Mouse (Mus musculus): ENCODE measurements around the gene Lcat. TPM values are rescaled to one million over a fixed set of nuclear protein-coding genes. Genes with fewer than 3 reads are reported as not detected.

Lcat gene
- polyA plus RNA-seq, 1 experiment from 2014 or later: 70.8 TPM

GRCm38 (mm10) chr8:105931271-105931670 lies 11.9 kb downstream of the Lcat start:
- Histone ChIP-seq H3K27me3 (no peaks in the 10 kb centered on the region), H3K27ac (replicated peaks) (no peak overlapping the region), H3K4me2 (no peak overlapping the region), H3K4me1 (replicated peaks) (peaks cover 28% of the 10 kb centered on the region), H3K36me3 (replicated peaks) (peaks cover 22% of the 10 kb centered on the region), H3K9me3 (replicated peaks) (no peaks in the 10 kb centered on the region), H3K4me3 (replicated peaks) (no peak overlapping the region), H3K9ac (no peak overlapping the region)
- WGBS (ENCODE audit: insufficient replicate concordance): 89% methylated on average over 3 of the region's 3 CpGs
- ATAC-seq (ENCODE audit: insufficient read depth): no peak

DNA sequence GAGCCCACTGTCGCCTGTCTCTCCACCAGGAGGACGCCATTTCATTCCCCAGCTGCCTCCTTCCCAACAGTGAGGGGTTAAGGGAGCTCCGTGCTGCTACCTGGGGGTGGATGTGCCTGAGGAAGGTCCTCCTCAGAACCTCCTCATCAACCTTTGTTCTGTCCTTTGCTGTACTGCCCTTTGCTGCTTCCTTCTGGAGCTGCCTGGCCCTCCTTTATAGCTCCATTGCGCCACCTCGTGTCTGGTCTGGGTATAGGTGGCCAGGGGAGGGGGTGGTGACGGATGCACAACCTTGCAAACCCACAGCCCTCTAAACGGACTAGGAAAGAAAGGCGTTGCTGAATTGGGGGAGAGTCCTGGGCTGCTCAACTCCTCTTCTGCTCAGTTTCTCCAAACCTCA lies 12.6 kb downstream of the Lcat start:
- H3K4me3 ChIP-seq (replicated peaks): no peak overlapping the region
- H3K4me2 ChIP-seq: no peak overlapping the region
- no peak overlapping the region for H3K27ac ChIP-seq (replicated peaks)
- peaks cover 22% of the 10 kb centered on the region for H3K36me3 ChIP-seq (replicated peaks)
- H3K27me3 ChIP-seq: no peaks in the 10 kb centered on the region
- no peak overlapping the region for H3K9ac ChIP-seq
- ATAC-seq (ENCODE audit: insufficient read depth): peak; percentile 36; the same call in 1 of the 2 replicates
- no peaks in the 10 kb centered on the region for H3K9me3 ChIP-seq (replicated peaks)
- WGBS (ENCODE audit: insufficient replicate concordance): 15% methylated on average over 8 of the region's 8 CpGs
- peaks cover 21% of the 10 kb centered on the region for H3K4me1 ChIP-seq (replicated peaks)

DNA sequence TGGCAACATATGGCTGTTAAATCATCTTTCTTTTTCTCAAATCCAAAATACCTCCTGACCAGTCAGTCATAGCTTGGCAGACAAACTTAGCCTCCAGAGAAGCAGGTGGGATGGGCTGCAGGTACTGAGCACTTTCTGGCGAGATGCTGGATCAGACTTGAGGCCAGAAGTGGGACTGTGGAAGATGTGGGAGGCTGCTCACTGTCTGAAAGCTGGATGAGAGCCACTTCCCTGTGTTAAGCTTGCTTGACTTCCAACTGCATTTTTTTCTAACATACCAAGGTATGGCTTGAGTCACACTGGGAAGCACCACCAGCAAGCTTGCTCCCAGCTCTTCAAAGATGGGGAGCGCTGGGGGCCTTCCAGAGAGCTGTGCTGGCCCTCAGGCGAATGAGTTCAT lies 18.1 kb downstream of the Lcat start:
- ATAC-seq (ENCODE audit: insufficient read depth): no peak
- Histone ChIP-seq H3K4me1 (replicated peaks) (peaks cover 10% of the 10 kb centered on the region), H3K9me3 (replicated peaks) (no peaks in the 10 kb centered on the region), H3K9ac (no peak overlapping the region), H3K4me2 (no peak overlapping the region), H3K36me3 (replicated peaks) (peaks cover 21% of the 10 kb centered on the region), H3K4me3 (replicated peaks) (no peak overlapping the region), H3K27me3 (no peaks in the 10 kb centered on the region), H3K27ac (replicated peaks) (no peak overlapping the region)
- whole genome bisulfite sequencing (ENCODE audit: insufficient replicate concordance): 67% methylated on average over 3 of the region's 3 CpGs

DNA sequence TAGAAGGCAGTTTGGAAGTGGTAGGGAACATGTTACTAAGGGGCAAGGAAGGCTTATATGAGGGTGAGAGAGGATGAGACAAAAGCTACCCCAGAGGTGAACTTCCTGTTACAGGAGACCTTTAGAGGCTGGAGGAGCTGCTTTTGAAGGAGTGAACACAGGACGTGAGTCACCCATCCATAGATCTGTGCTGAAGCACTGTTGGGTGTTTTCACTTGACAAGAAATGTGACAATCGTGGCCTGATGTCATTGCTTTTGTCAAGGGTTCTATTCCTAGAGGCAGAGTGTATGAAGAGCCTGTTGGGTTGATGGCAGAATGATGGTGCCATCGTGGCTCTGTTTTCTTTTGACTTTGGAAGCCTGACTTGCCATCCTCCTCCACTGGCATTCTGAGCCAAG lies 23.8 kb downstream of the Lcat start:
- WGBS (ENCODE audit: insufficient replicate concordance): 65% methylated on average over 3 of the region's 3 CpGs

GRCm38 (mm10) chr8:105900941-105901616 lies 42.1 kb downstream of the Lcat start:
- Histone ChIP-seq H3K4me2 (peak overlapping the region; percentile 77), H3K9me3 (replicated peaks) (no peaks in the 10 kb centered on the region), H3K27me3 (no peaks in the 10 kb centered on the region), H3K36me3 (replicated peaks) (0 out of 2 replicates have a peak, but pooled peaks cover 3% of the 10 kb centered on the region), H3K27ac (replicated peaks) (peak overlapping the region; percentile 96), H3K9ac (peak overlapping the region; percentile 99), H3K4me1 (replicated peaks) (peaks cover 22% of the 10 kb centered on the region), H3K4me3 (replicated peaks) (peak overlapping the region; percentile 97)
- peak; percentile 57 for ATAC-seq (ENCODE audit: insufficient read depth)
- WGBS (ENCODE audit: insufficient replicate concordance): 12% methylated on average over 16 of the region's 16 CpGs

More for the DNA sequence above, 23.8 kb downstream of the Lcat start:
- ATAC-seq (ENCODE audit: insufficient read depth): no peak
- Histone ChIP-seq H3K4me2 (no peak overlapping the region), H3K36me3 (replicated peaks) (peaks cover 18% of the 10 kb centered on the region), H3K27me3 (no peaks in the 10 kb centered on the region), H3K4me3 (replicated peaks) (no peak overlapping the region), H3K4me1 (replicated peaks) (peaks cover 4% of the 10 kb centered on the region; the same call in 1 of the 2 replicates), H3K9ac (no peak overlapping the region), H3K9me3 (replicated peaks) (no peaks in the 10 kb centered on the region), H3K27ac (replicated peaks) (no peak overlapping the region)

GRCm38 (mm10) chr8:105900180-105900940 lies 42.8 kb downstream of the Lcat start, which contains the start of gene Pskh1:
TSS of gene Pskh1 (plus strand) at chr8:105900441.
- H3K4me2 ChIP-seq: peak within 1 kb of the TSS; percentile 77
- peak within 1 kb of the TSS; percentile 96 for H3K27ac ChIP-seq (replicated peaks)
- peak within 1 kb of the TSS; percentile 97 for H3K4me3 ChIP-seq (replicated peaks)
- peak; percentile 93 for ATAC-seq (ENCODE audit: insufficient read depth)
- peak within 1 kb of the TSS; percentile 99 for H3K9ac ChIP-seq
- H3K27me3 ChIP-seq: no peaks in the 10 kb centered on the region
- under 1% methylated on average over 68 of the region's 68 CpGs for WGBS (ENCODE audit: insufficient replicate concordance)
- H3K9me3 ChIP-seq (replicated peaks): no peaks in the 10 kb centered on the region
- H3K4me1 ChIP-seq (replicated peaks): peaks cover 21% of the 10 kb centered on the region
- H3K36me3 ChIP-seq (replicated peaks): no peaks in the 10 kb centered on the region

DNA sequence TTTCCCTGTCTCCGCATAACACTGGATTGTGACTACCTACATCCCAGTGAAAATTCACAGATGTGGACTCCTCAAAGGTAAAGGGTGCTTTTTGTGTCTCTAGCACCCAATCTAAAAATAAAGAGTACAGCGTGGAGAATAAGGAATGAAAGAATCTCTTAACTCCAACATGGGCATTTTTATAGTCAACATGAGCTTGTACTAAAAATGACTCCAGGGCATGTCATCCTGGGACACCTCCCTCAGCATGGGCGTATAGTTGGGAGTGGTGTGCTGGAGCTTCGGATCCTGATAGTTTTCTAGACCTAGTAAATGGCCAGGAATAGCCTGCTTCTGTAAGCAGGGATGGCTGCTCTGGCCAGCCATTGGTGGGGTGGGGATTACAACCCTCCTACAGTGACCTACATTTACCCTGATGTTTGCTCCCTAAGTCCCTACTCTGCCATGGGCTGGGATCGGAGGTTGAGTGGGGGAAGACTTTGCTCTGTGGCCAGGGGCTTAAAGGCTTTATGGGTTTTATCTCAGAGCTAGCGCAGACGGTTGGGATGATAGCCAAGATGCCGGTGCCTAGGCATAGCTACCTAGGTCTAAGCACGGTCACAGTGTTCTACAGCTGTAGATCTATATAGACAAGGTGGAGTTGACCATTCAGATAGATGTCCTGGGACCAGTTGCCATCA lies 45.2 kb downstream of the Lcat start:
- ATAC-seq (ENCODE audit: insufficient read depth): no peak
- Histone ChIP-seq H3K9me3 (replicated peaks) (no peaks in the 10 kb centered on the region), H3K4me3 (replicated peaks) (no peak overlapping the region), H3K9ac (no peak overlapping the region), H3K4me2 (no peak overlapping the region), H3K27me3 (no peaks in the 10 kb centered on the region), H3K27ac (replicated peaks) (no peak overlapping the region), H3K4me1 (replicated peaks) (peaks cover 24% of the 10 kb centered on the region), H3K36me3 (replicated peaks) (peaks cover 13% of the 10 kb centered on the region)
- 70% methylated on average over 9 of the region's 9 CpGs for WGBS (ENCODE audit: insufficient replicate concordance)

DNA sequence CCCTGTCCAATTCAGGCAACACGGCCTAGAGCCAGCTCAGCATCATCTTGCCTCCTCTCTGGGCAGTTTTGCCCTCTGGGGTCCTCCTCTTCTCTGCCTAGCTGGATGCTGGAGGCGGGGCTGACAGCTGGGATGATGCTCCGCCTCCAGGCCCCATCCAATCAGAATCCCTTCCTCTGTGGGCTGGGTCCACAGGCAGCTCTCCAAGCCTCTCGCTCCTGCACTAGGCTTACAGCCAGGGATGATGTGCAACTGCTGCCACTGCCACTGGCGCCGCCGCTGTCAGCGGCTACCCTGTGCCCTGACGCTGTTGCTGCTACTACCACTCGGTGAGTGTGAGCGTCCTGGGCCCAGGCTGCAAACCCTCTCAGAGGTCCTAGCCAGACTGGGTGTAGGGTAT lies 49.8 kb downstream of the Lcat start, which contains the start of gene Nrn1l:
Gene Nrn1l (plus strand): TSS at position 229 of the 400 bp plus-strand sequence.
- no peaks in the 10 kb centered on the region for H3K9me3 ChIP-seq (replicated peaks)
- no peak within 1 kb of the TSS for H3K4me2 ChIP-seq
- no peak within 1 kb of the TSS for H3K4me3 ChIP-seq (replicated peaks)
- no peaks in the 10 kb centered on the region for H3K27me3 ChIP-seq
- H3K36me3 ChIP-seq (replicated peaks): peaks cover 59% of the 10 kb centered on the region
- 0 out of 2 replicates have a peak, but pooled peaks cover 3% of the 10 kb centered on the region for H3K4me1 ChIP-seq (replicated peaks)
- H3K9ac ChIP-seq: no peak within 1 kb of the TSS
- H3K27ac ChIP-seq (replicated peaks): no peak within 1 kb of the TSS
- peak; percentile 56 for ATAC-seq (ENCODE audit: insufficient read depth)
- 43% methylated on average over 11 of the region's 11 CpGs for WGBS (ENCODE audit: insufficient replicate concordance)

- Histone ChIP-seq H3K4me1 (replicated peaks) (0 out of 2 replicates have a peak, but pooled peaks cover 3% of the 10 kb centered on the region), H3K27me3 (no peaks in the 10 kb centered on the region), H3K36me3 (replicated peaks) (peaks cover 68% of the 10 kb centered on the region), H3K4me3 (replicated peaks) (no peak overlapping the region), H3K27ac (replicated peaks) (no peak overlapping the region), H3K9me3 (replicated peaks) (no peaks in the 10 kb centered on the region), H3K4me2 (no peak overlapping the region), H3K9ac (no peak overlapping the region)
- ATAC-seq (ENCODE audit: insufficient read depth): 0 out of 2 replicates have a peak, but pooled peaks have one; percentile 16
- WGBS (ENCODE audit: insufficient replicate concordance): 79% methylated on average over 6 of the region's 6 CpGs
Observed at GRCm38 (mm10) chr8:105892432-105892831, 50.8 kb downstream of the Lcat start.

DNA sequence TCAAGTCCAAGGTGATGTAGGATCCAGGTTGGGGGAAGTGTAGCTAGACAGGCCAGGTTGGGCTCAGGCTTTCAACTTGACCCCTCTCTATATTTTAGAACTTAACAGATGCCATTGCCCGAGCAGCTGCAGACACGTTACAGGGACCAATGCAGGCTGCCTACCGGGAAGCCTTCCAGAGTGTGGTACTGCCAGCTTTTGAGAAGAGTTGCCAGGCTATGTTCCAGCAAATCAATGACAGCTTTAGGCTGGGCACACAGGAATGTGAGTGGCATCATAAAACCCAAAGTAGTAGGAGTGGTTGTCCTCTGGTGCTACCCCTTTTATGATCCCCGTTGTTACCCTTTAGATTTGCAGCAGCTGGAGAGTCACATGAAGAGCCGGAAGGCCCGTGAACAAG lies 52.3 kb downstream of the Lcat start:
- H3K4me2 ChIP-seq: no peak overlapping the region
- no peaks in the 10 kb centered on the region for H3K9me3 ChIP-seq (replicated peaks)
- peaks cover 83% of the 10 kb centered on the region for H3K36me3 ChIP-seq (replicated peaks)
- no peak overlapping the region for H3K9ac ChIP-seq
- no peak for ATAC-seq (ENCODE audit: insufficient read depth)
- no peak overlapping the region for H3K4me3 ChIP-seq (replicated peaks)
- H3K27ac ChIP-seq (replicated peaks): no peak overlapping the region
- 81% methylated on average over 6 of the region's 6 CpGs for WGBS (ENCODE audit: insufficient replicate concordance)
- H3K4me1 ChIP-seq (replicated peaks): 0 out of 2 replicates have a peak, but pooled peaks cover 3% of the 10 kb centered on the region
- no peaks in the 10 kb centered on the region for H3K27me3 ChIP-seq

All from liver, embryonic 15.5 days (tissue).